Mouse (Mus musculus) liver, adult 10 weeks (tissue): ENCODE results near the gene Dip2b. TPM values are rescaled to one million over a fixed set of nuclear protein-coding genes. Genes with fewer than 3 reads are reported as not detected.

Experiments used
- polyA plus RNA-seq: library from polyadenylated mRNA; stranded (reverse); fragments of 350-450 nt; fragmentation: Illumina TruSeq; extraction: RNeasy Lipid Tissue Mini Kit (QIAGEN cat#74804); gene quantifications from one replicate; pipeline ENCODE4 v1.2.3, GENCODE M21; 2014; ENCODE audit warnings: low read depth, low replicate concordance

Dip2b gene
- 1.2 TPM for polyA plus RNA-seq

DNA sequence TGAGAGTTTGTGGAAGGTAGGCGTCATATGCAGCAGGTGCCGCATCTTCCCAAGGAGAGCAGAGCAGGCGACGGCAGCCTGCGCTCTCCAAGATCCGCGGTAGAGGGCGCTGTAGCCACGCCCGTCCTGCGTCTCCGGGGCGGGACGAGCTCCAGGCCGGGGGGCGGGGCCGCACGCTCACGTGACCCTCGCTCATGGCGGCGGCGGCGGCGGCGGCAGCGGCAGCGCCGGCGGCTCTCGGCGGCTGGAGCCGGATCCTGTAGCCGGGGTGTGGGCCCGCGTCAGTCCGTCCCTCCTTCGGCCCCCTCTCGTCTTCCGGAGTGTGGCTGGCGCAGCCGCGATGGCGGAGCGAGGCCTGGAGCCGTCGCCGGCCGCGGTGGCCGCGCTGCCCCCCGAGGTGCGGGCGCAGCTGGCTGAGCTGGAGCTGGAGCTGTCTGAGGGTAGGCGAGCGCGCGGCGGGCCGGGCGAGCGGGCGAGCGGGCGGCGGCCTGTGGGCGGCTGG is at the start of gene Dip2b:
TSS of gene Dip2b (plus strand) at position 195 of the 502 bp plus-strand sequence.

DNA sequence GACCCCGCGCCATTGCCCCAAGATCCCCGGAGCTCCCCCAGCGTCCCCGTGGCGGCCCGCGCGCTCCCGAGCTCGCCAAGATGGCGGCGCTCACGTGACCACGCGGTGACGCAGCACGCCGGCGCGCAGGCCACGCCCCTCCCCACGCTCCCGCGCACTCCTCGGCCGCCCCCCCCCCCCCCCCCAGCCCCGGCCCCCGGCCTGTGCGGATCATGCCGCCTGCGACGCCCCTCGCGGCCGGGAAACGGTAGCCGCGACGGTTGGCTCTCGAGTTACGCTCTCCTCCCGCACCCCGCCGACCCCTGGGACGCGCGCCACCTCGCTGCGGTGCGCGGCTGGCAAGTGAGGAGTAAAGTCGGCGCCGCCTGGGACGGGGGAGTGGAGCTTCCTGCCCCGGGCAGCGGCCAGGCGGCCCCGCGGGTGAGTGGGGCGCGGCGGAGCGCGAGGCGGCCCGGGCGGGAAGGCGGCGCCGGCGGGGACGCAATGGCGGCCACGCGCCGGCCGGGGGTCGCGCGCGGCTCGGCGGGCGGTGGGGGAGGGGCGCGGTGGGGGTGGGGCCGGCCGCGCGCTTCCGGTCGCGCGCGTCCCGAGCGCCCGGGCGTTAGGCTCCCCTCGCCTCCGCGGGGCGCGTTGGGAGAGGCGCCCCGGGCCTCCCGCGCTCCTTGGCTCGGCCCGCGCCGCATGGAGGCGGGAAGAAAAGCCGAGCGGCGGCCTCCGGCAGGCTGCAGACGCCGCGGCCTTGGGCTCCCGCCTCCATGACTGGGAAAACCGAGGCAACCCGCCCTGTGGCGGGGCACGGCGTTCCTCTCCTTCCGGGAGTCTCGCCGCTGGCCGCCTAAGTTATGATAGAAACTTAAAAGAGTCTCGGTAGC is 189.4 kb downstream of the Dip2b start, which contains the start of gene Atf1:
TSS of gene Atf1 (plus strand) at position 157 of the 872 bp plus-strand sequence.

Other genes with a start within 250 kb of the Dip2b start
- 24.2 TPM for gene Lima1, start 163.2 kb upstream of the Dip2b start, polyA plus RNA-seq
- gene Fam186a, start 71.6 kb upstream of the Dip2b start, polyA plus RNA-seq: not detected
- gene Larp4, start 68.6 kb upstream of the Dip2b start, polyA plus RNA-seq: 50.8 TPM
- gene Atf1, start 189.2 kb downstream of the Dip2b start, polyA plus RNA-seq: 42.1 TPM
- gene Tmprss12, start 242.2 kb downstream of the Dip2b start, polyA plus RNA-seq: not detected